Mouse (Mus musculus) brown adipose tissue, adult 24 weeks (tissue): ENCODE measurements around the gene Kmt5a. TPM values are rescaled to one million over a fixed set of nuclear protein-coding genes. Genes with fewer than 3 reads are reported as not detected.
A peak's percentile ranks its signal among the peaks of the same experiment; 100 is the strongest.
"Not testable (repeated sequence)": the region's sequence is repeated elsewhere in the genome, so short reads cannot be mapped to it uniquely, and the experiment has no call there.

Experiments used
- H3K27ac ChIP-seq: fragments of 200-500 bp; replicated peaks from 2 replicates; pipeline ENCODE4 v1.5.1; 2012; ENCODE audit warnings: low read depth, mild to moderate bottlenecking, low read length
- H3K4me1 ChIP-seq: fragments of 200-500 bp; 2 replicates; pipeline ENCODE4 v1.6.1; 2012; ENCODE audit warnings: low read length, mixed read lengths; ENCODE audit not compliant: control insufficient read depth, insufficient read depth, insufficient read length
- H3K4me3 ChIP-seq: fragments of 200-500 bp; 2 replicates; pipeline ENCODE4 v1.5.1; 2012; ENCODE audit warnings: low read depth, mild to moderate bottlenecking, low read length, moderate library complexity; ENCODE audit not compliant: insufficient read depth
- polyA plus RNA-seq: library from polyadenylated mRNA; stranded (reverse); fragments of >200 nt; gene quantifications from 2 replicates; pipeline ENCODE4 v1.2.4, GENCODE M21; 2012; ENCODE audit not compliant: missing spikeins, insufficient read depth, insufficient read length

The Kmt5a gene
- polyA plus RNA-seq, 1 experiment = 139 TPM

DNA sequence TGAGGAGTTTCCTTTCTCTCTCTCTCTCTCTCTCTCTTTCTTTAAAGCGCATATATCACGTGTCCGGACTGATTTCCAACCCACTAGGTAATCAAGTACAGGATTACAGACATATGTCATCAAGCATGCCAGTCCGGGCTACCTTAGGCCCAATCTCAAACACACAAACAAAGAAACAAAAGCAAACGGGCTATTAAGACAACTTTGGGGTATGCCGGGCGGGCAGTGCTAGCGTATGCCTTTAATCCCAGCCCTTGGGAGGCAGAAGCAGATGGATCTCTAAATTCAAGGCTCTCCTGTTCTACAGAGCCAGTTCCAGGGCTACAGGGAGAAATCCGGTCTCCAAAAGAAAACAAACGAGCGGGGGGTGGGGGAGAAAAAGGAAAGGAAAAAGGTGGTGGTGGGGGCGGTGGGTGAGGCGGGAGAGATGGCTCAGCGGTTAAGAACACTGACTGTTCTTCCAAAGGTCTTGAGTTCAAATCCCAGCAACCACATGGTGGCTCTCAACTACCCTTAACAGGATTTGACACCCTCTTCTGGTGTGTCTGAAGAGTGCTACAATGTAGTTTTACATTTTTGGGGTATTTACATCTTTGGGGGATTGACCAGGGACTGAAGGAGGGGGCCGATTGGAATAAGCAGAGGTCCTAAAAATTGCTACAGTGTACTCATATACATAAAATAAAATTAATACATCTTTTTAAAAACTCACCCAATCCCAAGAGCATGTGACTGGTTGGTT is 44.1 kb downstream of the Kmt5a start:
- peak overlapping the region; percentile 92 for H3K27ac ChIP-seq
- peak overlapping the region; percentile 76 for H3K4me3 ChIP-seq
- no peaks in the 10 kb centered on the region for H3K4me1 ChIP-seq

DNA sequence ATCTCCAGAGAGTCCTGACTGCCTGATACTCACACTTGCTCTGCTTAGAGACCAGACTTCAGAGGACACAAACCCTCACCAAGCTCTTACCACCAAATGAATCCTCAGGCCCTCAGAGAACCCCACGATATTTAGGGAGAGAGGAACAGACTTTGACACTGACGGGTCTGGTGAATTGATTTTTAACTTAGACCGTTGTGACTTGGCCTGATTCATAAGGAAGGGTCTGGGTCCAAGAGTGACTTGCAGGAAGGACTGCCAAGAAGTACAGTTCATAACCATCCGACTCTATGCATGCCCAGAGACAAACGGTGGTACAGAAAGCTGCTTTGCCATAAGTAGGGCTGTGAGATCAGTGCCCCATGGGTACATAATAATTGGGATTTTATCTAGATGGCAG is 45.9 kb downstream of the Kmt5a start:
- Histone ChIP-seq H3K4me3 (no peak overlapping the region), H3K27ac (no peak overlapping the region), H3K4me1 (no peaks in the 10 kb centered on the region)

DNA sequence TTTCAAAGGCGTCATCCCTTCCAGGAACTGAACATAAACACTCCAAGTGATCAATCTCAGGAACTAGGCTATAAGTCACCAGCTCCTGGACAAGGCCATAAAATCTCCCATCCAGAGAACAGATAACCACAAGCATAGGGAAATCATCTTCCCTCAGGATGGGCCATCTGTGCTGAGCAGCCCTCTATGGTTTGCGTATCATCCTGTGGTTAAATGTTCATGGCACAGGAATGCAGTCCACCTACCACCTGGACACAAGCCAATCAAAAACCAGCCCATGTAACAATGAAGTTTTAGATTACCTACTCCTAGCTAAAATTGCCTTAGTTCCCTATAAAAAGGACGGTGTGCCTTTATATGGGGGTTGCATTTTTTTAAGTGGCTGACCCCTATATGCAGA is 49.2 kb downstream of the Kmt5a start:
- H3K27ac ChIP-seq = no peak overlapping the region
- no peaks in the 10 kb centered on the region for H3K4me1 ChIP-seq
- H3K4me3 ChIP-seq = no peak overlapping the region

DNA sequence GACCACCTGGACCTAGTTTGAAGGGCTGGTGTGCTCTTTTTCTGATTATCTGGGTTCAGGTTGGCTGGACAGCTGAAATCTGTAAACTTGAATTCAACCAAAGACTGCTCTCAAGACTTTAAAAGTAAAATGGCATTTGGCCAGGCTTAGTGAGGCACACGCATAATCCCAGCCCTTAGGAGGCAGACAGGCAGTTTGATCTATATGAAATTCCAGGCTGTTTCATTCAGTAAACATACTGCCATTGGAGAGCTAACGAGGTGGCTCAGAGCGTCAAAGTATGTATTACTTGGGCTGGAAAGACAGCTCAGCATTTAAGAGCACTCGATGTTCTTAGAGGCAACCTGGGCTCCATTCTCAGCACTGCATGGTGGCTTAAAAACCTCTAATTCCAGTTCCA is 52.0 kb downstream of the Kmt5a start:
- H3K27ac ChIP-seq = no peak overlapping the region
- no peaks in the 10 kb centered on the region for H3K4me1 ChIP-seq
- H3K4me3 ChIP-seq = no peak overlapping the region

DNA sequence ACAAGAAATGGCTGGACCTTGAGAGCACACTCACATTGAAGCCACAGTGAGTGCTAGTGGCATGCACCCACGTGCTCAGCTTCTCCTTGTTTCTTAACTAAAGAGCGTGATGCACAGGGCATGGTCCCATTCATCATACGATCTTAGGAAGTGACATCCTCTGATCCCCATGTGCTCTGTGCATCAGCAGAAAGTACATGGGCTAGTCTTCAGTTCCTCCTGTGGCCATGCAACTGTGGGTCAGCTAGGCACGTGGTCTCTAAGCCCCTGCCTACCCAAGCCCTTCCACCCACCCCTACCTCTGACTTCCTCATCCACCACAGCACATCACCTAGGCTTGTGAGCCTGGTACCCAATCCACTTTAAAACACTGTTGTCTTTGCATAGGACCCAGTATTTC is 52.9 kb downstream of the Kmt5a start:
- H3K4me3 ChIP-seq = no peak overlapping the region
- H3K27ac ChIP-seq = no peak overlapping the region
- no peaks in the 10 kb centered on the region for H3K4me1 ChIP-seq

DNA sequence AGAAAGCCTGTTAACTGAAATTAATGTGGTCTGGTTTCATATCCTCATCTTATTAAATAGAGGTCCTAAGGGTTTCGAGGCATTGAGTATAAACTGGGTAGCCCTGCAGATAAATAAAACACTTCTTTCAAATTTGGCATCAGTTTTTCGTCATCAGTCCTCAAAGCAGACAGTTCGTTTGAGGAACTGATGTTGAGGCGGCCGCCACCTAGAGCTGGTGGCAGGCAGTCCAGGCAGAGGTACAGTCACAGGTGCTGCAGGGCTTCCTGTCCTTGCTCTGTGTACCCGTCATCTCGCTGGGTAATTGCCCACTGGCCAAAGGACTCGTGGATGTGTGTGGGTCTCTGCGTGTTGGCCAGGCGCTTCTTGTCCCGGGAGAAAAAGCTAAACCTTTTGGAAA is 53.7 kb downstream of the Kmt5a start:
- H3K4me3 ChIP-seq = no peak overlapping the region
- H3K27ac ChIP-seq = no peak overlapping the region

DNA sequence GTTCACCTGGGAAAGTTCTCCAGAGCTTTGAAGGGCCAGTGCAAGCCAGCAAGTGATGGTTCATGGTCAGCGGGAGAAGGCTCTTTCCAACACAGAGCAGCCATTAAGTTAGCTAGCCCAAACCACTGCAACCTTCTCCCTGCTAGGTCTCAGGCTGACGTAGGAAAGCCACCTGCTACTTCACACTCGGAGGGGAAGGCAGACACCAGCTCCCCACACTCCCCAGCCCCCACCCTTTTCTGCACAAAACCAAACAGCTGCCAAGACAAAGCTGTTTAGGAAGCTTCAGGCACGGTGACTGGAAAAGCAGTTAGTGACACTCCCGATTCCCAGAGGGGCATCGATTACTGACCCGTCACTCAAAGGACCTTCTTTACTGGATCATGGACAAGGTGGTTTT is 55.8 kb downstream of the Kmt5a start:
- Histone ChIP-seq H3K27ac (no peak overlapping the region), H3K4me3 (no peak overlapping the region), H3K4me1 (peaks cover 8% of the 10 kb centered on the region; the same call in 1 of the 2 replicates)

More for the DNA sequence above, 53.7 kb downstream of the Kmt5a start:
- H3K4me1 ChIP-seq = peaks cover 5% of the 10 kb centered on the region; the same call in 1 of the 2 replicates

DNA sequence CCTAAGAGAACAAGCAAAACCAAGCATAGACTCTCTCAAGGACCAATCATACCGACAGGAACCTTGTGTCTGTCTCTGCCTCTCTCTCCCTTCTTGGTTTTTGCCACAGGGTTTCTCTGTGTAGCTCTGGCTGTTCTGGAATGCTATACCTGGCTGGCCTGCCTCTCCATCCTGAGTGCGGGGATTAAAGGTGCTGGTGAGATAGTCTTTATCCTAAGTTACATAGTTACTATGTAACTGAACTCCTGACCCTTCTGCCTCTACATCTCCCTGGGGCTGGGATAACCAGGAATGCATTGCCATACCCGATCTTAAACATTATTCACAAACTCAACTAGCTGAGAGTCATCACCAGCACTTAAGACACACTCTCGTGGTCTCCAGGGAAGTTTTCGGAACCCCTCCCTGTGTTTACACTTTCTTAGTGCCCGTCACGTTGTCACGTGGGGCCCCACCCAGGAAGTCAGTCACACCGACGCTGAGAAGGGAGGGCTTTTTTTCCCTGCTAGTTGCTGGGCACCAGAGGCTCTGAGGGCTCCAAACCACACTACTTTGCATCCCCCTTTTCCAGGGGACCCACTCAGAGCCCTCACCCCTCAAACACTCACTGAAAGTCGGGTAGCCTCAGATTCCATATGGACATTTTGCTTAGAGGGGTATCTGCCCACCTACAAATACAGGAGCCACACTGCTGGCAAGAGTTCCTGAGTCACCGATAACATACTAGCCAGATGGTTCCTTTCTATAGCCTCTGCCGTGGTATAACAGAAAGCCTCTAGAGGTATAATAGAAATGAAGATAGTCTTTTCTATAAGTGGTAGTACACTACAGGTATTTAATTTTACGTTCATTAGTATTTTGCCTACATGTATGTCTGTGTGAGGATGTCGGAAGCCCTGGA is 57.1 kb downstream of the Kmt5a start:
- Histone ChIP-seq H3K27ac (no peak overlapping the region; the same call in 1 of the 2 replicates), H3K4me1 (peaks cover 10% of the 10 kb centered on the region; the same call in 1 of the 2 replicates), H3K4me3 (no peak overlapping the region)

DNA sequence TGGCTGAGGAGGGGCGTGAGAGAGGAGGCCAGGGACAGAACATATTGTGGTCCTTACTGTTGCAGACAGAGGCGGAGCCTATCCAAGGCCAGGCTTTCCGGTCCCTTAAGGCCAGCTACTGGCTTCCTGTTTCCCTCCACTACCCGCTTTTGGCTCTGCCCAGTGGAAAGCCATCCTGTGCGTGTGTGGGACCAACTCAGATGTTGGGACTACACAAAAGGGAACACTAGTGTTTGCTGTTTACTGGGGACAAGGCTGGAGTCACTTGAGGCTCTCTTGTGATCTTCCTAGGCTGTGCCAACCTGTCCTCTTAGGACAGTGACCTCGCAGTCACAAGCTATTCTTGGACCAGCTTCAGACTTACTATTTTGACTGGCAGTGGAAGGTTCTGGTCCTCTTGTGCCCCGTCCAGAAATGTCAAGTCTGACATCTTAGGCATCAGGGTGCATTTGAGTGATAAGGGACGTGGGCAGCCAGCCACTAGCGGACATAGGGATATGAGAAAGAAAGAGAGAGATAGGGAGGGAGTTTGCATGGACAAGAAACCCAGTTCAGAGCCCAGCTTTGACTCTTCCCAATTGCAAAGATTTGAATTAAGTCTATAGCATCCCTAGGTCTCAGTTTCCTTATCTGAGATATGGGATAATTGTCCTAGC is 58.6 kb downstream of the Kmt5a start:
- H3K27ac ChIP-seq = peak overlapping the region; percentile 55
- peaks cover 10% of the 10 kb centered on the region; the same call in 1 of the 2 replicates for H3K4me1 ChIP-seq
- H3K4me3 ChIP-seq = no peak overlapping the region

DNA sequence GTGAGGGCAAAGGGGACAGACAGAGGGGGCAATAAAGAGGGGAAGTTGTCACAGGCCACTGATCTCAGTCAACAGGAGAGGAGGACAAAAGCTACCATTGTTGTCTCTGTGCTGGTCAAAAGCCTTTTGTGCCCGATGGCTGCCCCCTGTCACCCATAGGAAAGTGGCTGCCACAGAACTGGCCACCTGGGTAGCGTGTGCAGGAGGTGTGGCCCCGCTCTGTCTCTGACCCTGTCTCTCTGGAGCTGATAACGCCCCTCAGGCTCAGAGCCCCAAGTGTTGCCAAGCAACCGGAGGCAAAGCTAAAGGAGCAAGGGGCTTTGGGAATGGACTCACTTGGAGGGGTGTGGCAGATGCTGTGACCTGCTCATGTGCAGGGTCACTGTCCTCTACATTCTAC is 59.3 kb downstream of the Kmt5a start:
- H3K27ac ChIP-seq = no peak overlapping the region
- no peak overlapping the region for H3K4me3 ChIP-seq
- peaks cover 10% of the 10 kb centered on the region; the same call in 1 of the 2 replicates for H3K4me1 ChIP-seq

DNA sequence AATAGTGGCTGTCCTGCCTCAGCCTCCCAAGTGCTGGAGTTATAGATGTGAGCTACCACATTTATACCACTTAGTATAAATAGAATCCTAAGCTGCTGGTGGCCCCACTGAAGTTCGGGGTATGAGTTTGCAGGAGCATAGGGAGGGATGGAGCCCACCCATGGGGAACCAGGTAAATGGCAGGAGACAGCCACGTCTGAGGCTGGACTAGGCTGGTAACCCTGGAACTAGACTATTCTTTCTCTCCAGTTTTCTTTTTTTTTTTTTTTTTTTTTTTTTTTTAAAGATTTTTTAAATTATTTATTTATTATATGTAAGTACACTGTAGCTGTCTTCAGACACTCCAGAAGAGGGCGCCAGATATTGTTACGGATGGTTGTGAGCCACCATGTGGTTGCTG is 60.3 kb downstream of the Kmt5a start:
- H3K4me1 ChIP-seq, H3K4me3 ChIP-seq, H3K27ac ChIP-seq: not testable (repeated sequence)

DNA sequence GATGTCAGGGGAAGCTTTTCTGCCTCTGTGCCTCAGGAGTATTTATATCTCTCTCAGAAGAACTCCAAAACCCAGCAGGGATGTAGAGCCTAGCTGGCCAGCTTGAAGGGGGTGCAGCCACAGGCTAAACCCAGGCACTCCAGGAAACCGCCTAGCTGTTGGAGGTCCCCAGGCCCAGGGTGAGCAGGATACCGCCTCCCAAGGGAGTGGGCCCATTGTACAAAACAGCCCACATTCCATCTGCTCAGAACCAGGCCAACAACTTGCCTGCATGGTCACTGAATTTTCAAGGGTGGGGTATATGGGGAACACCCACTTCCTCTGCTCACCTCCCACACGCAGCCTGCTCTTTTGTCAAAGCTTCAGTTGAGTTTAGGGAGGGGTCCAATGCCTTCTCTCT is 60.8 kb downstream of the Kmt5a start:
- peaks cover 10% of the 10 kb centered on the region; the same call in 1 of the 2 replicates for H3K4me1 ChIP-seq
- H3K4me3 ChIP-seq = no peak overlapping the region
- no peak overlapping the region for H3K27ac ChIP-seq

DNA sequence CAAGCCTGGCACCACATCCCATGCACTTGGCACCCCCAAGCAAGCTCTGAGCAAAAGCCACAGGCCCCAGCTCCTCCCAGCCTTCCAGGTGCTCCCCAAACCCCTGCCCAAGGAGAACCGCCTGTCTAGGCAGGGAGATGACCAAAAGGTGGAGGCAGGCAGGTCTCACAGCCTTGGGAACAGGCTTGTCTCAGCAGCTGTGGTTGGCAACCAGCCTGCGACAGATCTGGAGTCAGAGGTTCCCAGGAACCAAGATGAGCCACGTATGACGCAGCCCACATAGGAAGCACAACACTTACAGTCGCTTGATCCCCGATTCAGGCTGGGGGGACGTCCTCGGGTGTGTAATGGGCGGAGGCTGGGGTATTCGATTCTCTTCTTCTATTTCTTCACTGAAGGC is 61.8 kb downstream of the Kmt5a start:
- Histone ChIP-seq H3K27ac (no peak overlapping the region), H3K4me1 (peaks cover 10% of the 10 kb centered on the region; the same call in 1 of the 2 replicates), H3K4me3 (no peak overlapping the region)

DNA sequence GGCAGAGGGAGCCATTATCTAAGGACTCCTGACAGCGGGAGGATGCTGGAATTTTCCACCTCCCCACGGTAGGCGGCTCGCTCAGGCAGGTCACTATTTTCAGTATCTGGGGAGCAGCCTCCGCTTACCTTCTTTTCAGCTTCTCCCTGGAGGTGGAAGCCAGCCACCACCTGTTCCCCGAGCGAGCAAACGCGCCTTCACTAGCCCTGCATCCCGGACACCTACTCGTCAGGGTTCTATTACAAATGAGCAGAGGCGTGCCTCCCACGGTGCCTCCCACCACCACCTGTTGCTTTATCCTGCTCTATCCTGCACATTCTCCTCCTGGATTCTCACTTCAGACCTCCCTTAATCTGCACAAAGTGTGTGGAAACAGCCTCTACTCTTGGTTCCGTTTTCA is 64.0 kb downstream of the Kmt5a start:
- no peak overlapping the region for H3K27ac ChIP-seq
- H3K4me3 ChIP-seq = no peak overlapping the region
- peaks cover 3% of the 10 kb centered on the region; the same call in 1 of the 2 replicates for H3K4me1 ChIP-seq

DNA sequence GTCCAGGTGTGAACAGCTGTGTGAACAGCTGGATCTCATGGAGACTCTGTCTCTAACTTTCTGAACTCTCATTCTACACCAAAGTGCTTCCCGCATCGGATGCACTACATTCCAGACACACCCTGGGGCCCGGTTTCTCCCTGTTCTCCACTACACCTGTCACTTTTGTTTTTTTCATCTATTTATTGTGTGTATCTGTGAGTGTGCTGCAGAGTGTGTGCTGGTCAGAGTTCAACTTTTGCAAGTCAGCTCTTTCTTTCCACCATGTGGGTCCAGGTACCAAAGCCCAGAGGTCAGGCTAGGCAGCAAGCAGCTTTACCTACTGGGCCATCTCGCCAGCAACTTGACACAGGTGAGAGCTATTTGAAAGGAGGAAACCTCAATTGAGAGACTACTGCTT is 65.5 kb downstream of the Kmt5a start:
- Histone ChIP-seq H3K4me3 (no peak overlapping the region), H3K4me1 (peaks cover 3% of the 10 kb centered on the region; the same call in 1 of the 2 replicates), H3K27ac (no peak overlapping the region)
